Mouse (Mus musculus): ENCODE measurements around the gene Ptprn2. TPM values are rescaled to one million over a fixed set of nuclear protein-coding genes. Genes with fewer than 3 reads are reported as not detected.

The Ptprn2 gene
- total RNA-seq, 1 experiment from 2014 or later, result 0.12 TPM

DNA sequence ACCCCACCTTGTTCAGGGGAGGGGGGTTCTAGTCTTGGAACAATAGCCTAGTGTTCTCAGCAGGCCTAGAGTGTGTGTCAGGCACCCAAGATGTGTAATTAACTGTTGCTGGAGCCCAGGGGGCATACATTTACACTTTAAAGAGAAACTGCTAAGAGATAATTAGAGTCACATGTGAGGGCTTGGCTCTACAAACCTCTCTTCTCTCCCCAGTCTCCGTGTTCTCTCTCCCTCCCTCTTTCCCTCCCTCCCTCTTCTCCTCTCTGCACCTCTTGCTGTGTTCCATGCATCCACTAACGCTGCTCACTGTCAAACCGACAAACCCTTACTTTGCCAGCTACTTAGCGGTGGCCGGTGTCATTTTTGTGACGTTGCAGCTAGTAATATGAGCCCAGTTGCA lies 764.9 kb downstream of the Ptprn2 start:
- ATAC-seq (ENCODE audit: extremely low read depth, insufficient number of reproducible peaks, low FRiP score, poor library complexity, severe bottlenecking), result no peak

DNA sequence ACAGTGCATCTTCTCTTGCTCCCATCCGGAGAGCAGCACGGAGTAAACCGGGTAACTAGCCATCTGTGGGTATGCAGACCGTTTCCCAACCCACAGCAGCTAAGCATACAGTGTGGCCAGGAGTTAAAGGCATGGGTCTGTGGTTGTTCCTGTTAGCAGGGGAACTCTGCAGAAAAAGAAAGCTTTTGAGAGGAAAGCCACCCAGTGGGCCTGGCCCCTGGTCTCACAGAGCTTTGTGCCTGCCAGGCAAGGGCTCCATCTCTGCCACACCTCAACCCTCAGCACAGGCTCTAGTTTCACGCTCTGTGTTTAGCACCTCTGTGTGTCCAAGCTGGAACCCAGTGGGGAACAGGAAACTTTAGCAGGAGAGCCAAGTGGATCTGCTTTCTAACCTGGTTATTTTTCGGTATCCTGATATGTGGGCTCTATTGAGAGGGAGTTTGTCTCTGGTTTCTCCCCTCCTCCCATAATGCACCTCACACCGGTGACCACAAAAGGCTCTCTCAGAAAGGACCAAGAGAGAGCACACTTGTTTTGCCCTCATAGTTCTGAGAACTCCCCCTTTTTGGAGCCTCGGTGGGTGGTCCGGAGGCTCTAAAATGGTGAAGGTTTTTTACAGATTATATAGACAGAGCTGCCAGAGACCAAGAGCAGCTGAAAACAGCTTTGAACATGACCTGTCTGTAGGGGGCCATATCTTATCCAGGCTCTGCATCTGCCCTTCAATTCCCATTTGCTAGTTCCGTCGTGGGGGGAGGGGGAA lies 766.3 kb downstream of the Ptprn2 start:
- no peak for ATAC-seq (ENCODE audit: extremely low read depth, insufficient number of reproducible peaks, low FRiP score, poor library complexity, severe bottlenecking)

DNA sequence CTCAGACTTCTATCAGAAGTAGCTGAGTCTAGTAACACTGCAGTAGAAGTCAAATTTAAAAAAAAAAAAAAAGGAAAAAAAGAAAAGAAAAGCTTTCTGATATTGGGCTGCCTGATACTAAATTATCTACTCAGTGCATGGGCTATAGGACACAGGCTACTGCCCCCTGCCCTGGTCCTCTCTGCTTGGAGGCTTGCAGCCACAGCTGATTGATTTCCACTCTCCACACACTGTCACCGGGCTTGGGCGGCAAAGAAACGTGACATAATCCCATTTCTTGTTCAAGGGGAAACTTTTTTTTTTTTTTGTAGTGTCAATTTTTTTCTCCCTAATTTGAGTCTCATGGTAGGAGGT lies 766.9 kb downstream of the Ptprn2 start:
- no peak for ATAC-seq (ENCODE audit: extremely low read depth, insufficient number of reproducible peaks, low FRiP score, poor library complexity, severe bottlenecking)

DNA sequence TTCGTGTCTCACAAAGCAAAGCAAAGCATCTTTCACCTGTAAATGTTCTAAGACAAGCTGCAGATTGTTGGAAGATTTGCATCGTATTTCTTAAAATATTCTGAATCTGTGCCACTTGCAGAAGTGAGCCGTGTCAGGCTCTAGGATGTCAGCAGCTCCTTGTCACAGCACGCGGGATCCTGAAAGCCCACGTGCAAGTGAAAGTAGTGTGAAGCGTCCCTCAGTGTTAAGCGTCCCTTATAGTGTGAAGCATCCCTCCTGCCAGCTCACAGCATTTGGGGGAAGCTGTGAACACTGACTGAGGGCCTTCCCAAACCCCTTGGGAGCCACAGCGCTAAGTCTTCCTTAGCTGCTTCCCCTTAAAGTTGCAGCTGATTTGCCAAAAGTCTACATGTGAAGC lies 768.8 kb downstream of the Ptprn2 start:
- no peak for ATAC-seq (ENCODE audit: extremely low read depth, insufficient number of reproducible peaks, low FRiP score, poor library complexity, severe bottlenecking)

DNA sequence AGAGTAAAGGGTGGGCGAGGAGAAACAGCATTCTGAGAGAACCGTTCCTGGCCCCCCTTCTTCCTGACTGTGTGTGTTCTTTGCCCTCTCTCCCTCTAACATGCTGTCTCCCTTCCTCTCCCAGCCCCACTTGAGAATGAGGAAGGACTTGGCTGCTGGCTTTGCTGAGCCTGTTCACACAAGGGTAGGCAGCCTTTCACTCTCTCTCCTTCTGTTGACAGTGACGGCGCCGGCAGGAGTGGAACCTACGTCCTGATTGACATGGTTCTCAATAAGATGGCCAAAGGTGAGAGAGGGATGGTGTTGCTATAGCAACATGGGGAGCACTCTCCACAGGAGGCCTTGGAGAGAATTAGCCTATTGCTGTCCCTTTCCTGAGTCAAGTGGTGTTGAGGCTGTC lies 769.8 kb downstream of the Ptprn2 start:
- ATAC-seq (ENCODE audit: extremely low read depth, insufficient number of reproducible peaks, low FRiP score, poor library complexity, severe bottlenecking), result no peak

DNA sequence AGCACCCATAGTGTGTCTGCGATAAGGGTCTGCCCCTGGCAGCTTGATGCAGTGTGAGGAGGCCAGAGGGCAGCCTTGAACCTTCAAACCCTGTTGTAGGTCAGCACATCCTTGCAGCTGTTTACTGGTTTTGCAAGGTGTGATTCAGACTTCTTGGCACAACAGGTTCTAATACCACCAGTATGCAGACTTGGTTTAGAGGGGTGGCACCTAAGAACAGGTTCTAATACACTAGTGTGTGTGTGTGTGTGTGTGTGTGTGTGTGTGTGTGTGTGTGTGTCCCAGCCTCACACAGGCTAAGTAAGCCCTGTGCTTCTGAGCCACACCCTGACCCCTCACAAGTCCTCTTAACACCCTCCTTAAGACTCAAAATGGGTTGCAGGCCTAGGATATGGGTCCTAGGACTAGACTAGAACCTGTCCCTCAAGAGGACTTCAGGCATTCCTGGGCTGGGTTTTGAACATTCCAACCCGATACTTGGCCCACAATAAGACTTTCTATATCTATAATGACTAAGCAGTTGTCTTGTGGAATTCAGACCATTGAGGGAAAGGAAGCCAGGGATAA lies 770.3 kb downstream of the Ptprn2 start:
- ATAC-seq (ENCODE audit: extremely low read depth, insufficient number of reproducible peaks, low FRiP score, poor library complexity, severe bottlenecking), result no peak

DNA sequence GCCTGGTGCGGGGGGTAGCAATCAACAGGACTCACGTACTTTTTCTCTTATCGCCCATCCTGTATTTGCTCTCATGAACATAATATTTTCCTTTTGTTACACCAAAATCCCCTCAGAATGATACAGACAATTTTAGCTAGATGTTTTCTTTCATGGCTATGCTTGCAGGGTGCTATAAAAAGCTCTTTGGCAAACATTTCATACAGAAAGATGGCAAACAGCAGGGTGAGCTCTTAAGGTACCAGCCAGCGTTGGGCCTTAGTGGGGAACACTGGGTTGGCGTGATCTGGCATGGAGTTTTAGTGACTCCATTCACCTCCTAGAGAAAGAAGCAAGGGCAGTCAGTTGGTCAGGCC lies 771.3 kb downstream of the Ptprn2 start:
- no peak for ATAC-seq (ENCODE audit: extremely low read depth, insufficient number of reproducible peaks, low FRiP score, poor library complexity, severe bottlenecking)

DNA sequence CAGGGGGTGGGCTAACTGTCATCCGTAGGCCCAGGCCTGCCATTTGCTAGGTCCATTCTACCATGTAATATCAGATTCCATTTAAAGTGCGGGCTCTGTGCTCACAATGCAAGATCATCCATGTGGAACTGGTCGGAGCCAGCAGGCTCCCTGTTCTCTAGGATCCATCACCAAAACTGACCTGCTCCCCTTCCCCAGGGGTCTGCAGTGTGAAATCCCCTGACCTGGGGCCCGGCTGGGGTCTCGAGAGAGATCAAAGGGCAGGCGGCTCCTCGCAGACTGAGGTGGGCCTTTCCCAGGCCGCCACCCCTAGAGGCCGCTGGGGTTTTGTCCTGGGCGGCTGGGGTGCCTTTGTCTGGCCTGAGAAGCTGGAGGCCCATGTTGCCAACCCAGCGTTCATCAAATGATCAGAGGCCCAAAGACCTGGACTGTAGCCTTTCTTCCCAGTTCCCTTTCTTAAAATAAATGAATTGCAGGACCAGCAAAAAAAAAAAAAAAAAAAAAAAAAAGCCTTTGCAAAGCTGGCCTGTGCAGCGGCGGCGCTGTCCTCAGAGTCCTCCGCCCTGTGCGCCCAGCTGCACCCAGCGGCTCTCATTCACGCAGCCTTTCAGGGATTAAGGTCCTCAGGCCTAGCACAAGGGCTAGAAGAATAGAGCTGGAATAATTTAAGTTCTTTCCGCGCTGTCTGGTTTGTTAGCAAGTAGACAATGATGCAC lies 771.8 kb downstream of the Ptprn2 start:
- ATAC-seq (ENCODE audit: extremely low read depth, insufficient number of reproducible peaks, low FRiP score, poor library complexity, severe bottlenecking), result no peak

DNA sequence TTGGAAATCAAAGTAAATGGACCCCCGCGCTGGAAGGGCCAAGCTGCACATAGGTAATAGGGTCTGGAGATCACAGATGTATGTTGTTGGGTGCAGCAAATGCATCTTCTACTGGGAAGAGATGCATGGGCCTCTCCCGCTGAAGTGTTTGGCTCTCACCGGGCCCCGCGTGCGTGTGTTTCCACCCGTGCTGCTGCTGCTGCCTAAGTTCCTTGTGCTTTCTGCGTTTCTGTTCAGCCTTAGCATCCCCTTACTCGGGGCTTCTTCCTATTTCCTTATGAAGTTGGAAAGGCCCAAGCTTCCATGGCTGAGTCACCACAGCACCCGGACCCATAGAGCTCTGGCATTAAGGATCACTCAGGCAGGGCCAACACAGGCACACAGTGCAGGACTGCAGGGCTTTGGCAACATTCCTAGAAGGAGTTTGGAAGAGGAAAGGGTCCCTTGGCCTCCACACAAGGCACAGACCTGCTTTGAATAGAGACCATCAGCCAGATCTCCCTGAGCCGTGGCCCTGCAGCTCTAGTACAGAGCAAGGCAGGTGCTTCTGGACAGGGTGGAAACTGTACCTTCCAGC lies 772.5 kb downstream of the Ptprn2 start:
- no peak for ATAC-seq (ENCODE audit: extremely low read depth, insufficient number of reproducible peaks, low FRiP score, poor library complexity, severe bottlenecking)

DNA sequence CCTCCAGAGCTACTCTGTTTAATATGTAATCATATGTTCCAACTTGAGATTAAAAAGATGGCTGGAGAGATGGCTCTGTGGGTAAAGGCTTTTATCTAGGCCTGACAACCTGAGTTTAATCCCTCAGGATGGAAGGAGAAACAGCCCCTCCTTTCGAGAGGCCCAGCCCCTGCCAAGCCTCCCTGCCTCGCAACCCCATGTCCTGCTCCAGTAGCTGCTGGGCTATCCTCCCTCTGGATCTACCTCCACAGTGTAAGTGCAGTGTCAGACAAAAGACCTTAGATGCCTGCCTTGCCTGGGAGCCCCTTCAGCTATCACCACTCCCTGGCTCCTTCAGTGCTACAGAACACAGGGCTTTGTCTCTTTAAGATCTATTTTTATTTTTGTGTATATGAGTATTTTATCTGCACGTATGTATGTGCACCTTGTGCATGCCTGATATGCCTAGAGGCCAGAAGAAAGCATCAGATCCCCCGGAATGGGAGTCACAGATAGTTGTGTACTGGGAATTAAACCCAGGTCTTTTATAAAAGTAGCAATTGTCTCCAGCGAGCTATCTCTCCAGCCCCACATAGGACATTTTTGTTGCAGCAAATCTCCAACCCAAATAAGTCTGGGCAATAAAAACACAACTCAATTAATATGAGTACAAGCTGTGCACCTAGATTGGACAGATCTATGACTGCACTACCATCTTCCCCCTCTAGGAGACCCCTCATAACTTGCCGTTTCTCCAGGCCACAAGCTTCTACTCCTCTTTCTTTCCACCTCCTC lies 775.1 kb downstream of the Ptprn2 start:
- ATAC-seq (ENCODE audit: extremely low read depth, insufficient number of reproducible peaks, low FRiP score, poor library complexity, severe bottlenecking), result no peak

DNA sequence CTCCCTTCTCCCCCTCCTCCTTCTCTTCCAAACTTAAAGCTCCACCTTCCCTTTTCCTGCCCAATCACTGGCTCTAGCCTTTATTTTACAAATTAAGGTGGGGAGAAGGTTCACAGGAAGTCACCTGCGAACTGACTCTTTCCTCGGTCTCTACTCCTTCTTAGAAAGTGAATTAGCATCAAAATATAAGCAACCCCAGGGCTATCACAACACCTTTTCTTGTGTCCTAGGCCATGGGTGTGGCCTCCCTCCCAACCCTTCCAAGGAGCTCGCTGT lies 775.6 kb downstream of the Ptprn2 start:
- ATAC-seq (ENCODE audit: extremely low read depth, insufficient number of reproducible peaks, low FRiP score, poor library complexity, severe bottlenecking), result no peak

DNA sequence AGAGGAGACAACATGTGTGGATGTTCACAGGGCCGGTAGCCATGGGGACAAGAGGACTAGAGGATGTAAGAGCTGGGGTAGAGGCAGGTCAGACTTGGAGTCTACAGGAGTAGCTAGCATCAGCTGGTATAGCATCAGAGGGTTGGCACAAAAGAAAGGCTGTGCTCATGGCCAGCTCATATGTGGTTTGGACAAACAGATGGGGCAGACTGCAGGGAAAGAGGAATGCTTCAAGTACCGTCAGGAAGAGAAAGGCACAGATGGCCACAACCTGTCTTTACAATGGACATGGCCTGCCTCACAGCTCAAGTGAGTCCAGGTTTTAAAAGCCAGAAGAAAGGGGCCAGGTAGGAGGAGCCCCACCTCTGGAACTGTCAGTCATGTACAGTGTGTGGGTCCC lies 776.5 kb downstream of the Ptprn2 start:
- no peak for ATAC-seq (ENCODE audit: extremely low read depth, insufficient number of reproducible peaks, low FRiP score, poor library complexity, severe bottlenecking)

DNA sequence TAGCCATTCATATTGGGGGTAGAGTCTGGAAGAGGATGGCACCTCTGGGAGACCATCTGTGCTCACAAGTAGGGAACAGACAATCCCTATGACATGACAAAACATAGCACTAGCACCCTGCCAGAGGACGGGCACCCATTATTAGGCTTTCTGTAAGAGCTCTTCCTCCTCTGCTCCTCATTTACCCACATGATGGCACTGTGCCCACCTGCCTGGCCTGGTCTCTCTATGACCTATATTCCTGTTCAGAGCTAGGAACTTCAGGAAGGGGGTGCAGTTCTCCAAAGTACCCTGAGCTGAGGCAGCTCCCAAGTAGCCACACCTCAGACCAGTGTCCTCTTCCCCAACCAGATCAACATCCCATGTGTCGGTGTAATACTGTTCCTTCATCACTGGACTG lies 777.6 kb downstream of the Ptprn2 start:
- ATAC-seq (ENCODE audit: extremely low read depth, insufficient number of reproducible peaks, low FRiP score, poor library complexity, severe bottlenecking), result no peak

DNA sequence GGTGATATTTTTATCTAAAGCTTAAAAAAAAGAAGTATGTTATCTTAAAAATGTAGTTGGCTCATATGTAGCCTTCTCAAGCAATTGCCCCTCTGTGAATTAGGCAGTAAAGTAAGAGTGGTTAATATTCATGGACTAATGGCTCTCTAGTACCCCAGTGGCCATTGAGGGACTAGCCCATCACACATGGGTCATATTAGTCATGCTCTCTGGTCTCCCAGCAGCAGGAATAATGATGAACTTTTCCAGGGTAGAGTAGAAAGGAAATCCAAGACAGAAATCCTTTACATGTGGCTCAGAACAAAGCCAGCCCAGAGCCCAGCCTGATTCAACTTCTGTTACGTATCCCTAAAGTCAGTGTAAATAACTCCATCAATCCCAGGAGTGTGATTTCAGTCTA lies 779.7 kb downstream of the Ptprn2 start:
- ATAC-seq (ENCODE audit: extremely low read depth, insufficient number of reproducible peaks, low FRiP score, poor library complexity, severe bottlenecking), result no peak

DNA sequence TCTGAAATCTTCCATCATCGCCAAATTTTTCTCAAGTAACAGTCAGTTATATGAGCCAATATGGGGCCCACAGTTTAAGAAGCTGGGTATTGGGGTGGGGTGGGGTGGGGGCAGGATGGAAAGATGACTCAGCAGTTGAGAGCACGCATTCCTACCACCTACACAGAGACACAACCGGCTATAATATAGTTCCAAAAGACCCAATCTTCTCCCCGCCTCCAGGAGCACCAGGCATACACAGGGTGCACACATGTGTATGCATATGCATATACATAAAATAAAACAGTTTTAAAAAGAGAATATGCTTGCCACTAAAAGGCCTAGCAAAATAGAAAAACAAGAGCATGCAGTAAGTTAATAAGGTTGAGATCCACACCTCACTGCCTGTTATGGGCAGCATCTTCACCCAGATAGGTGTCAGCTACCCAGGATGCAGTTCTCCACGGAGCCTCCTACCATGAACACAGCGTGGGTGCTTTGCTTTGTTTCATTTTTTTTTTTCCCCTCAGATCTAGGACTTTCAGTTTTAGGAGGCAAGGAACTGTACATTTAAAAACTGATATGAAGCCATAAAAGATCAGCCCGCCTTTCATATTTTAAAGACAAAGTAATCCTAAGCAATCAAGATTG lies 783.1 kb downstream of the Ptprn2 start:
- no peak for ATAC-seq (ENCODE audit: extremely low read depth, insufficient number of reproducible peaks, low FRiP score, poor library complexity, severe bottlenecking)

DNA sequence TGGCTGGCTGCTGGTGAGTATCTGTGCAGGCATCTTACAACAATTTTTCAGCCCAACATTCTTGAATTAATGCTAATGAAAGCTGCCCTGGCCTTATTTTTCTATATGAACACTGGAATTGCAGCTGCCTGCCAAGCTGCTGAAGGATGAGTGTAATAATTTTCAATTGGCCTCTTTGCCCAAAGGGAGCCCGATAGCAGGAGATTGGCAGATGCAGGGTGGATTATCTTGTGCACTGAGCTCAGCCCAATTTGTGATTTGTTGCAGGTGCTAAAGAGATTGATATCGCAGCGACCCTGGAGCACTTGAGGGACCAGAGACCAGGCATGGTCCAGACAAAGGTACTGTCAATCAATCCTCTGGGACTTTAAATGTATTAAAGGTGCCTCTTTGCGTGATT lies 783.8 kb downstream of the Ptprn2 start:
- no peak for ATAC-seq (ENCODE audit: extremely low read depth, insufficient number of reproducible peaks, low FRiP score, poor library complexity, severe bottlenecking)

DNA sequence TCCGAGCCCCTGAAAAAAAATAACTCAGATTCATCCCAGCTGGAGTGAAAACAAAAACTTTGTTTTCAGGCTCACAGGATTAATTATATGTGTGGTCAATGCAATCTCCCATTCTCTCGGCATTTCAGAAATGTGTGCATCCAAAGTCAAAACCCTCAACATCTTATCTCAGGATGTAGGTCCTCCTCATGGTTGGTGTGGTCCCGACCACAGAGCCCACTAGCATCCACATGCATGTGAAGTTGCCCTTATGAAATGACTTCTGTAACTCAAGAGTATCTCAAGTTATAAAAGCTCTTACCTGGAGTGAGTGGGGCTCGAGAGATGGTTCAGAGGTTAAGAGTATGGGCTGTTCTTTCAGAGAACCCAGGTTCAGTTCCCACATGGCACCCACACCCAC lies 784.7 kb downstream of the Ptprn2 start:
- no peak for ATAC-seq (ENCODE audit: extremely low read depth, insufficient number of reproducible peaks, low FRiP score, poor library complexity, severe bottlenecking)

DNA sequence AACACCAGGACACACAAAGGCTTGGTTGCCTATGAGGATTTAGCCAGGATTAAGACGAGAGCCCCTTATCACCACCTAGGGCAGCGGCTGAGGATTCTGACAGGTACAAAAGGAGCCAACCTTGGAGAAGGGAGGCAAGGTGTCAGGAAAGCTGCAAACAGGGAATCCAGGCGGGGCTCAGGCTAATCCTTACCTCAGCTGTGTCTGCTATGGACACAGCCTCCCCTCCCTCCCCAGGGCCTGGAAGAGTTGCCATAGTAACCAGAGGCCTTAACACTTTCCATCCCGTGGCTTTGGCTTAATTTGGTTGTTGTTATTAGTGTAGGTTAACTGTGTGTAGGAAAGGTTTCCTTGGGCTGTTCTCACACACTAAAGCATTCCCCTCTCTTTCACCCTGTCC lies 787.6 kb downstream of the Ptprn2 start:
- no peak for ATAC-seq (ENCODE audit: extremely low read depth, insufficient number of reproducible peaks, low FRiP score, poor library complexity, severe bottlenecking)

DNA sequence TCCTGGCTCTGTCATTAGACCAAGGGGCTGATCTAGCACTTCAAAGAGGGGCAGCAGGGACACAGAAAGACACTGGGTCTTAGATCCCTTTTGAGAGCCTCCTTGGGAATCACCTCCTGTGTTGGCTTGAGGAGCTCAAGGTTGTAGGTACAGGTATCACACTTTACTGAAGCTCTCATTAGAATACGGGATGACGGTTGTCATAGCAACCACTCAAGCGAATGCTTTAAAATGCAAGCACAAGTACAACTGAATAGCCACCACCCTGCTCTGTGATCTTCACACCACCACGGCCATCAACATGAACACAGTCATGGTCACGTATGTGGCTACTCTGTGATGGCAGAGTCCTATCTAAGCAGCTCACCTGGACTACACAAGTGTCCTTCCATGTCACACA lies 789.1 kb downstream of the Ptprn2 start:
- no peak for ATAC-seq (ENCODE audit: extremely low read depth, insufficient number of reproducible peaks, low FRiP score, poor library complexity, severe bottlenecking)

Data from neutrophil, adult 5-6 weeks (primary cell).